Mouse (Mus musculus): ENCODE results near the gene Tex19.2.

Tex19.2 gene

GRCm38 (mm10) chr11:121118577-121118976, at the start of gene Tex19.2:
Gene Tex19.2, minus strand, starts transcription at chr11:121118677.
- no peak for DNase-seq (ENCODE audit: low spot score)

GRCm38 (mm10) chr11:121163751-121164150, 45.3 kb upstream of the Tex19.2 start:
- DNase-seq (ENCODE audit: low spot score) = no peak

- no peak for DNase-seq (ENCODE audit: low spot score)
Measured at GRCm38 (mm10) chr11:121160636-121161346, 42.3 kb upstream of the Tex19.2 start.

GRCm38 (mm10) chr11:121159971-121160370, 41.5 kb upstream of the Tex19.2 start, which contains the start of gene Uts2r:
Gene Uts2r, plus strand, starts transcription at chr11:121160271.
- no peak for DNase-seq (ENCODE audit: low spot score)

GRCm38 (mm10) chr11:121156411-121156891, 38.0 kb upstream of the Tex19.2 start:
- DNase-seq (ENCODE audit: low spot score) = no peak

GRCm38 (mm10) chr11:121154203-121154602, 35.7 kb upstream of the Tex19.2 start:
- DNase-seq (ENCODE audit: low spot score) = no peak

GRCm38 (mm10) chr11:121148193-121148592, 29.7 kb upstream of the Tex19.2 start:
- no peak for DNase-seq (ENCODE audit: low spot score)

GRCm38 (mm10) chr11:121145865-121146264, 27.4 kb upstream of the Tex19.2 start, which contains the start of gene Tex19.1:
Gene Tex19.1, plus strand, starts transcription at chr11:121146143.
- peak; percentile 90 for DNase-seq (ENCODE audit: low spot score)

GRCm38 (mm10) chr11:121143325-121144015, 25.0 kb upstream of the Tex19.2 start:
- DNase-seq (ENCODE audit: low spot score) = no peak

- DNase-seq (ENCODE audit: low spot score) = no peak
Measured at GRCm38 (mm10) chr11:121138732-121139131, 20.3 kb upstream of the Tex19.2 start.

- DNase-seq (ENCODE audit: low spot score) = no peak
Measured at GRCm38 (mm10) chr11:121137682-121138081, 19.2 kb upstream of the Tex19.2 start.

GRCm38 (mm10) chr11:121134600-121134999, 16.1 kb upstream of the Tex19.2 start:
- no peak for DNase-seq (ENCODE audit: low spot score)

- no peak for DNase-seq (ENCODE audit: low spot score)
Measured at GRCm38 (mm10) chr11:121129616-121130015, 11.1 kb upstream of the Tex19.2 start.

- no peak for DNase-seq (ENCODE audit: low spot score)
Measured at GRCm38 (mm10) chr11:121127441-121127840, 9.0 kb upstream of the Tex19.2 start.

GRCm38 (mm10) chr11:121126395-121126794, 7.9 kb upstream of the Tex19.2 start:
- DNase-seq (ENCODE audit: low spot score) = no peak

- DNase-seq (ENCODE audit: low spot score) = no peak
Measured at GRCm38 (mm10) chr11:121125522-121126172, 7.2 kb upstream of the Tex19.2 start.

- no peak for DNase-seq (ENCODE audit: low spot score)
Measured at GRCm38 (mm10) chr11:121123438-121123837, 5.0 kb upstream of the Tex19.2 start.

GRCm38 (mm10) chr11:121122024-121122670, 3.7 kb upstream of the Tex19.2 start:
- no peak for DNase-seq (ENCODE audit: low spot score)

GRCm38 (mm10) chr11:121121151-121121550, 2.7 kb upstream of the Tex19.2 start:
- no peak for DNase-seq (ENCODE audit: low spot score)

- peak; percentile 90 for DNase-seq (ENCODE audit: low spot score)
Measured at GRCm38 (mm10) chr11:121118106-121118505, 371 bp downstream of the Tex19.2 start.

- DNase-seq (ENCODE audit: low spot score) = no peak
Measured at GRCm38 (mm10) chr11:121112091-121112775, 6.2 kb downstream of the Tex19.2 start.

- DNase-seq (ENCODE audit: low spot score) = no peak
Measured at GRCm38 (mm10) chr11:121111601-121112000, 6.9 kb downstream of the Tex19.2 start.
